Mouse (Mus musculus) frontal cortex, postnatal 25 days (tissue): ENCODE results near the gene Gm33815.
"Not testable (repeated sequence)": the region's sequence is repeated elsewhere in the genome, so short reads cannot be mapped to it uniquely, and the experiment has no call there.

Experiments
- DNase-seq, 2 experiments: peaks; one replicate each; pipeline ENCODE4 v3.0.0; 2022; ENCODE audit warnings: low spot score in 2 of 2

The Gm33815 gene

DNA sequence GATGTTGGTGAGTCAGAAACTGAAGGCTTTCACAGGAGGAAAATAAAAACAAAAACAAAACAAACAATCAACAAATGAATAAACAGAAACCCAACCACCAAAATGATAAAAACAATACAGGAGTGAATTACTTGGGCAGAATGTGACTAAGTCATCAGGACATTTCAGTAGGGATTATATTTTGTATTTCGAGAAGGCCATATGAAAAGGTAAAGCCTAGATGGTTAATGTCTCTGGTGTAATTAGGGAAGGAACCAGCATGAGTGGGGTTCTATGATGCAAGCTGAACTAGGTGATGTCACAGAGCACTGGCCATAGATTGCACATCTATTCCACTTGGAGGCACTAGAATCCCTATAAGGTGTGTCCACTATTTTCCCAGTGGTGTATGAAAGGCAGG is at the start of gene Gm33815:
Gm33815 (plus strand) TSS at position 301 of the 400 bp plus-strand sequence.
- not testable (repeated sequence) for DNase-seq
